Mouse (Mus musculus) heart, adult 8-10 months (tissue): ENCODE measurements around the gene C87436. TPM values are rescaled to one million over a fixed set of nuclear protein-coding genes. Genes with fewer than 3 reads are reported as not detected.

Experiments used
- DNase-seq: peaks from one replicate; pipeline ENCODE4 v3.0.0; 2022; ENCODE audit warnings: low spot score
- total RNA-seq, 4 experiments: library from RNA; stranded (reverse); gene quantifications; 2 replicates each; pipeline ENCODE4 v1.2.4; 2022

C87436 gene
- total RNA-seq, 4 experiments from 2014 or later, result 9.6 to 11.6 (median 10.0) TPM

GRCm38 (mm10) chr6:86426358-86426757, 11.8 kb upstream of the C87436 start, which contains the start of gene Gm44790:
Gm44790 (plus strand) TSS chr6:86426658.
- no peak for DNase-seq

- DNase-seq, result no peak
Observed at GRCm38 (mm10) chr6:86431531-86431930, 6.6 kb upstream of the C87436 start.

GRCm38 (mm10) chr6:86433696-86434095, 4.5 kb upstream of the C87436 start:
- DNase-seq, result no peak

- DNase-seq, result peak; percentile 38
Observed at GRCm38 (mm10) chr6:86437711-86438110, 463 bp upstream of the C87436 start.

DNA sequence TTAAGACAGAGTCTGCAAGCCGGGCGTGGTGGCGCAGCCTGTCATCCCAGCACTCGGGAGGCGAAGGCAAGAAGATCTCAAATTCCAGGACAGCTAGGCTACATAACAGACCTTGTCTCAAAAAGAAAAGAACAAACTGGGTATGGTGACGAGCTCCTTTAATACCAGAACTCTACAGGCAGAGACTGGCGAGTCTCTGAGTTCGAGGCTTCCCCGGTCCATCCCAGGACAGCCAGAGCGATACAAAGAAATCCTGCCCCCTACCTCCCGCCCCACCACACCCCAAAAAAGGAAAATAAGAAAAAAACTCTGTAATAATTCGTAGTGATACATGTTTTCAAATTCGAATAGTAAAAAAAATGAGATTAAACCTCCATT, 934 bp downstream of the C87436 start:
- DNase-seq, result no peak

- DNase-seq, result no peak
Observed at GRCm38 (mm10) chr6:86439531-86439930, 1.4 kb downstream of the C87436 start.

DNA sequence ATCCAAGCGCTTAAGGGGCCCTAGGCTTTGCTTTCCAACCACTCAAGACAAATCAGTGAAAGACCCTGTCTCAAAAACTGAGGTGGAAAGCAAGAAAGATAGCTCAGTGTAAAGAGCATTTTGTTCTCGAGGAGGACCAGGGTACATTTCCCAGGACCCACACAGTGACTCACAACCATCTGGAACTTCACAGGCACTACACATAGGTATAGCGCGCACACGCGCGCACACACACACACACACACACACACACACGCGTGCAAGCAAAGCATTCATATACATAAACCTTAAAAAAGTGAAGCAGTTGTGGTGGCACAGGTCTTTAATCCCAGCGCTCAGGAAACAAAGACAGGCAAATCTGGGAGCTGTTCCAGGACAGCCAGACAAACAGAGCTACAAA, 3.4 kb downstream of the C87436 start:
- no peak for DNase-seq

DNA sequence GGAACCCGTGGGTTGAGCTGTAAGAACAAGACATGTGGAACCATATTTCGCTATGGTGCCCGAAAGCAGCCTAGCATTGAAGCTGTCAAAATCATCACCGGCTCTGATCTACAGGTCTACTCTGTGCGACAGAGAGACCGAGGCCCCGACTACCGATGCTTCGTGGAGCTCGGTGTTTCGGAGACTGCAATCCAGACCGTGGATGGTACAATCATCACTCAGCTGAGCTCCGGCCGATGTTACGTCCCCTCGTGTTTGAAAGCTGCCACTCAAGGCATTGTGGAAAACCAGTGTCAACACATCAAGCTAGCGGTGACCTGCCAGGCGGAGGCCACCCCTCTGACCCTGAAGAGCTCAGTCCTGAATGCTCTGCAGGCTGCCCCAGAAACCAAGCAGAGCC, 7.4 kb downstream of the C87436 start:
- no peak for DNase-seq

- DNase-seq, result no peak
Observed at GRCm38 (mm10) chr6:86446927-86447568, 8.9 kb downstream of the C87436 start.

GRCm38 (mm10) chr6:86456727-86457126, 18.6 kb downstream of the C87436 start:
- DNase-seq, result no peak

DNA sequence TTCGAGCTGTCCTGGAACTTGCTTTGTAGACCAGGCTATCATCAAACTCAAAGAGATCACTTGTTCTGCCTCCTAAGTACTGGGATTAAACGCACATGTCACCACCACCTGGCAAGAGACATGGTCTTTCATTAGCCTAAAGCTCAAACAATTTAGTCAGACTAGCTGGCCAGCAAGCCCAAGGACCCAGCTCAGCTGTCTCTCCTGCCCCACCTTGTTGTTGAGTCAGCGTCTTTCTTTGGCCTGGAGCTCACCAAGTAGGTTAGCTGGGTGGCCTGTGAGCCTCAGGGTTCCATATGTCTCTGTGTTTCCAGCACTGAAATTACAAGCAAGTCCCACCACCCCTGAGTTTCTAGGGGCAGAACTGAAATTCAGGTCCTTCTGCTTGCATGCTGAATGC, 24.9 kb downstream of the C87436 start:
- no peak for DNase-seq

GRCm38 (mm10) chr6:86471317-86471716, 33.1 kb downstream of the C87436 start:
- no peak for DNase-seq

GRCm38 (mm10) chr6:86471760-86472099, 33.6 kb downstream of the C87436 start:
- no peak for DNase-seq

GRCm38 (mm10) chr6:86472100-86472955, 34.2 kb downstream of the C87436 start:
- peak; percentile 99 for DNase-seq

DNA sequence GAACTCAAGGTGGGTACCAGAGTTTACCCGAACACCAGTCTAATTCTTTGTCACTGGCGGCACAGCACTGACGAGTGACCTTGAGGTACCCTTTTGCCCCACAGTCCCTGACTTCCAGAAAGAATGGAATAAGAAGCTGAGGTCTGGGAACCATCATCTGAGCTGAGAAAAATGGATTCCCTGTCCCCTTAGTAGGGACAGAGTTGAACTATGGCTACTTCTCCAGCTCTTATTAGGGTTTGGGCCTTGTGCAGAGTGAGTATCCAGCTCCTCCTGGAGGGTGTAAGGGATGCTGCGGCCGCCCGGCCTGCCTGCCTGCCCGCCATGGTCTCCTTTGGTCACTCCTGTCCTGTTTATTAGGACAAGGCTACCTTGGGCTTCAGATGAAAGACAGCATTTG, 34.9 kb downstream of the C87436 start:
- DNase-seq, result no peak

DNA sequence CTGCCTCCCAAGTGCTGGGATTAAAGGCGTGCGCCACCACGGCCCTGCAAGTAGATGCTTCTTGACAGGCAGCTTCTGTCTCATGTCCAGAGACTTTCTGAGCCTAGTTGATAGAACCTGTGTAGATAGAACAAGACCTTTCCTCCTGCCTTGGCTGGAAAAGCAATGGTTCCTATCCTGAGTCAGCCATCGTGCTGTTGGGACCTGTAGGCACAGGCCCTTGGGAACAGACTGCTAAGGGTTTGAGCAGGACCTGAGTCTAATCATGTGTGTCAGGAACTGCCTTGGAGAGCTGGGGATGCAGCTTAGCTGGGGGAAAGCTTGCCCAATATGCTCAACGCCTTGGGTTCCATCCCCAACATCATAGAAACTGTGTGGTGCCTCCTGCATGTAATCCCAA, 35.9 kb downstream of the C87436 start:
- DNase-seq, result no peak

DNA sequence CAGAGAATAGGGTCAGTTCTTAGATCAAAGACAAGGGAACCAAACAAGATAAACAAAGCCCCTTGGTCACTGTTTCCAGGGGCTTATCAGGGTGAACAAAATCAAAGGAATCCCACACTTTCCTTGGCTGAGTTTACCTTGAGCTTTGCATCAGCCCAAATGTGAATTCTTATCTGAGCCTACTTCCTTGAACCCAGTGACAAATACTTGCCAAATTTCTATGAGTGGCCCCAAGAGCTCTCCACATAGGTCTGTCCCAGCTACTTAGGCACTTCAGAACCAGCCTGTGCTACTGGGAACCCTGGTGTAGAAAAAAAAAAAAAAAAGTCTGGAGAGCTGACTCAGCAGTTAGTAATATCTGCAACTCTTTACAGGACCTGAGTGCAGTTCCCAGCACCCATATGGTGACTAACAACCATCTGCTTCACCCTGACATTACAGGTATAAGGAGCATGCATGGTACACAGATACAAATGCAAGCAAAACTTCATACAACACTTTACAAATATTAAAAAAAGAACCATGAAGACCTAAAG, 36.5 kb downstream of the C87436 start:
- no peak for DNase-seq

GRCm38 (mm10) chr6:86475462-86476167, 37.4 kb downstream of the C87436 start:
- DNase-seq, result peak; percentile 60

DNA sequence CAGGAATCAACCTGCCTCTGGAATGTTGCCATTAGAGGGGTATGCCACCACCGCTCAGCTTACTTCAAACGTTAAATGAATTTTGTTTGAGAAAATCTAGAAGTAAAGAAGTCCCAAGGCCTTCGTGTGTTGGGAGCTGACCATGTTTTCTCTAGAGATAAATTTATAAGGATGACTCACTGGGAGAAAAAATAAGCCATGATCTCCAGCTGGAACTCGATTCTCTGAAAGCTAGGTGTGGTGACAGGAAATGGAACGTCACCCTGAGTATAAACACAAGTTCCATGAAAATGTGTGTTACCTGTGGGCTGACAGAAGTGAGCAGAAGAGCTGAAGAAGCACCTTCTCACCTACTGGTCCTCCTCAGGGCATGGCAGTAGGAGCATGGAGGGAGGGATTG, 38.8 kb downstream of the C87436 start:
- peak; percentile 25 for DNase-seq

DNA sequence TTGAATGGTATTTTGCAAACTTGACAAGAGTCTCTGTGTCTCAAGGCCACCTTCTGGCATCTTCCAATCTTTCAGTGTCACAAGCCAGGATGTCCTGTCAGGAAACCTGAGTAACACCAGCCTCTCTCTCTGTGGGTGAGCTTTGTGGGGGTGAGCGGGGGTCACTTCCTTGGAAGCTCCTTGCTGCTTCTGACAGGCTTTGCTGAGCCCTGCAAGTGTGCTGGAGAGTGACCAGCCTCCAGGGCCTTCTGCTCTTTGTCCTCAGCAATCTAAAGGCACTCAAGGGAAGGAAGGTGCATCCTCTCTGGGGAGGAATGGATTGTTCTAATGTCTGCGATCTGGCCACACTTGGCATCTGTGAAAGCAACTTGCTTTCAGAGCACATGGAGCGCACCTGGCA, 41.1 kb downstream of the C87436 start:
- peak; percentile 63 for DNase-seq

DNA sequence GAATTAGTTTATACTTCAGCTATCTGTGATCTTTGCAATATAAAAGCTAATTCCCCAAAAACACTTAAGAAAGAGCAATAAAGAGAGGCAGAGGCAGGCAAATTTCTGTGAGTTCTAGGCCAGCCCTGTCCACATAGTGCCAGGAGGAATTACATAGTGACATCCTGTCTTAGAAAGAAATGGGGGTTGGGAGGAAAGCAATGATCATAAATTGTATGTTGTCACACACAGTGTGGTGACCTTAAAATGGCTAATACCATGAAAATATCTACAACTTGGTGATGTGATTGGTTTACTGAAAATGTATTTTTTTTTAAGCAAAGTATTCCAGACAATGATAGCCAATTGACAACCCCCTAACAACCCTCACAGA, 41.6 kb downstream of the C87436 start:
- DNase-seq, result peak; percentile 27

GRCm38 (mm10) chr6:86480189-86480831, 42.1 kb downstream of the C87436 start:
- DNase-seq, result peak; percentile 85
